Mouse (Mus musculus) spleen, adult 2 months (tissue): ENCODE data around the gene Bcat2.

ENCODE experiments used
- CTCF ChIP-seq: fragments of 200-500 bp; IDR thresholded peaks from 2 replicates; pipeline ENCODE4 v1.5.1; 2011; ENCODE audit warnings: mild to moderate bottlenecking, inconsistent platforms; ENCODE audit not compliant: insufficient read depth, insufficient read length, insufficient replicate concordance; ENCODE audit errors: extremely low read depth
- POLR2A ChIP-seq: fragments of 200-500 bp; IDR thresholded peaks from 2 replicates; pipeline ENCODE4 v1.6.1; 2011; ENCODE audit warnings: low read depth, low read length, inconsistent platforms

DNA sequence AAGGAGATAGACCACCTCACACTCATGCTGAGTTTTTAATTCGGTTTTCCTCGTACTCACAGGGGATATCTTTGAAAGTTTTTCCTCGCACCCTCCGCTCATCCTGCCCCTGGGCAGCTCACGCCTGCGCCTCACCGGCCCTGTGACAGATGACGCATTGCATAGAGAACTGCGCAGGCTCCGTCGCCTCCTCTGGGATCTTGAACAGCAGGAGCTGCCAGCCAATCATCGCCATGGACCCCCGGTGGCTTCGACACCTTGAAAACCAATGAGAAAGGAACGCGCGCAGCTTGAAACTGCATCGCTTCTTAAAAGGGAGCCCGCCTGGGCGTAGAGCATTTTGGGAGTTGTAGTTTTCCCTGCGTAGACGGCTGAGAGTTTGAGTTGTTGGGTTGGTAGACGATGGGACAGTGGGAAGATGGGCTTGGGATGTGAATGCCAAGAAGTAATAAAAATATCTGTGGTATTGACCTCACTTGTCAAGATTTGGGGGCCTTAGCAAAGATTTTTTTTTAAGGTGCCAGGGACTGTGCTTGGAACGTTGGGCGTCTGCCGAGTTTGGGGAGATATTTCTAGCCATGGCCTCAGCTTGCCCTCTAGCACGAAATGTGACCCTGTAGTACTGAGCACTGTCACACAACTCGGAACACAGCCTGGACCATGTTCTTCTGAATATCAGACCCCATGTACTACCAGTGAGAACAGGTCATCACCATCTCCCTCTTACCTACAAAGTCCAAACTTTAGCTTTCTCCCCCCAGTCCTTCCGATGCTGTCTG is 68.9 kb downstream of the Bcat2 start:
- TF ChIP-seq POLR2A: no peak
- TF ChIP-seq CTCF: no peak
